Mouse (Mus musculus): ENCODE results near the gene Afap1. TPM values are rescaled to one million over a fixed set of nuclear protein-coding genes. Genes with fewer than 3 reads are reported as not detected.

Afap1 gene
- polyA plus RNA-seq (2012): 0.01 TPM in 2 replicates

GRCm38 (mm10) chr5:35893093-35893804 is at the start of gene Afap1:
Gene Afap1 (plus strand): TSS chr5:35893319.
- Histone ChIP-seq H3K9me3 (ENCODE audit: control insufficient read depth, low read length) (peaks cover 6% of the 10 kb centered on the region; the same call in 1 of the 2 replicates), H3K4me1 (ENCODE audit: control insufficient read depth) (peaks cover 9% of the 10 kb centered on the region), H3K36me3 (ENCODE audit: control insufficient read depth) (no peaks in the 10 kb centered on the region), H3K4me3 (replicated peaks) (peak within 1 kb of the TSS; percentile 49), H3K27me3 (ENCODE audit: control insufficient read depth) (peaks cover 32% of the 10 kb centered on the region)
- TF ChIP-seq TAL1 (IDR thresholded peaks at IDR 0.05; ENCODE audit: low read length) (no peak), GATA1 (IDR thresholded peaks at IDR 0.05; ENCODE audit: low read length) (no peak)

DNA sequence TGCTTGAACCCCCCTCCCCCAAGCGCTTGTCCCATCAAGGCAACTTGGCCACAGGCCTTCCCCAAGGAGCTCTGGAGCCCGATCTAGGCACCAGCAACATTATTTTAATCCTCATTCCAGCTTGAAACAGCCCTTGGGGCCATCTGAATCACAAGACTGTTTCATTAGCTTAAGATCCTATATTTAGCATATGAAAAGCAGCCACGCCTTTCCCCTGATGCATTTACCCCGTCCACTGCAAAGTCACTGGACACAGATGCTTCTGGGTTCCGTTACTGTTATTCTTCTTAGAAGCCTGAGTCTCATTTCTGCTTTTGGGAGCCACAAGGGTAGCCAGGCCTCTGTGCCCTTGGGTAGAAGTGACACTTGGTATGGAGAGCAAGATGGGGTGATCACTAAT is 41.6 kb upstream of the Afap1 start:
- no peak for TF ChIP-seq GATA1 (IDR thresholded peaks at IDR 0.05; ENCODE audit: low read length)
- no peak for TF ChIP-seq TAL1 (IDR thresholded peaks at IDR 0.05; ENCODE audit: low read length)
- no peaks in the 10 kb centered on the region for H3K27me3 ChIP-seq (ENCODE audit: control insufficient read depth)
- no peak overlapping the region for H3K4me3 ChIP-seq (replicated peaks)
- no peaks in the 10 kb centered on the region for H3K9me3 ChIP-seq (ENCODE audit: control insufficient read depth, low read length)
- no peaks in the 10 kb centered on the region for H3K4me1 ChIP-seq (ENCODE audit: control insufficient read depth)
- H3K36me3 ChIP-seq (ENCODE audit: control insufficient read depth): no peaks in the 10 kb centered on the region

- Histone ChIP-seq H3K4me1 (ENCODE audit: control insufficient read depth) (no peaks in the 10 kb centered on the region), H3K9me3 (ENCODE audit: control insufficient read depth, low read length) (no peaks in the 10 kb centered on the region), H3K36me3 (ENCODE audit: control insufficient read depth) (no peaks in the 10 kb centered on the region), H3K27me3 (ENCODE audit: control insufficient read depth) (no peaks in the 10 kb centered on the region), H3K4me3 (replicated peaks) (no peak overlapping the region)
- TF ChIP-seq TAL1 (IDR thresholded peaks at IDR 0.05; ENCODE audit: low read length): no peak
- TF ChIP-seq GATA1 (IDR thresholded peaks at IDR 0.05; ENCODE audit: low read length): no peak
Measured at GRCm38 (mm10) chr5:35853463-35853862, 39.7 kb upstream of the Afap1 start.

- H3K9me3 ChIP-seq (ENCODE audit: control insufficient read depth, low read length): no peaks in the 10 kb centered on the region
- H3K4me3 ChIP-seq (replicated peaks): no peak overlapping the region
- H3K4me1 ChIP-seq (ENCODE audit: control insufficient read depth): no peaks in the 10 kb centered on the region
- TF ChIP-seq GATA1 (IDR thresholded peaks at IDR 0.05; ENCODE audit: low read length): no peak
- no peak for TF ChIP-seq TAL1 (IDR thresholded peaks at IDR 0.05; ENCODE audit: low read length)
- no peaks in the 10 kb centered on the region for H3K36me3 ChIP-seq (ENCODE audit: control insufficient read depth)
- H3K27me3 ChIP-seq (ENCODE audit: control insufficient read depth): no peaks in the 10 kb centered on the region
Measured at GRCm38 (mm10) chr5:35856245-35856644, 36.9 kb upstream of the Afap1 start.

- Histone ChIP-seq H3K27me3 (ENCODE audit: control insufficient read depth) (no peaks in the 10 kb centered on the region), H3K4me3 (replicated peaks) (no peak overlapping the region), H3K36me3 (ENCODE audit: control insufficient read depth) (no peaks in the 10 kb centered on the region), H3K4me1 (ENCODE audit: control insufficient read depth) (no peaks in the 10 kb centered on the region), H3K9me3 (ENCODE audit: control insufficient read depth, low read length) (no peaks in the 10 kb centered on the region)
- TF ChIP-seq GATA1 (IDR thresholded peaks at IDR 0.05; ENCODE audit: low read length): no peak
- no peak for TF ChIP-seq TAL1 (IDR thresholded peaks at IDR 0.05; ENCODE audit: low read length)
Measured at GRCm38 (mm10) chr5:35858069-35858468, 35.0 kb upstream of the Afap1 start.

DNA sequence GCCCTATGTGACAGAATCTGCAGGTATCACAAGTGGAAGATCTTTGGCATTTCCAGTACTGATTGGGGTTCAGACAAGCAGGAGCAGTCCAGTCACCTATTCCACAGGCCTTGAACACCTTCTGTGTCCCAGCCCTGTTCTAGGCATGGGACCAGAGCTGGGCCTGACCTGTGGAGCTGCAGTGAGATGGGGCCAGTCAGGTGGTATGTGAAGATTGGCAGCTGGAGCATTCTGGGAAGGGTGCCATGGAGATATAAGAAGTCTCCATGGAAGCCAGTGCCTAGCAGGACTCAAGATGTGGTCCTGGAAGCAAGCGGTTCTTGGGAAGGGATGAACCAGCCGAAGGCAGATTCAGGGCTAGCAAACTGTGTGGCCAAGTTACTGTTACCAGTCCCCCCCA is 31.7 kb upstream of the Afap1 start:
- Histone ChIP-seq H3K36me3 (ENCODE audit: control insufficient read depth) (no peaks in the 10 kb centered on the region), H3K4me3 (replicated peaks) (no peak overlapping the region), H3K9me3 (ENCODE audit: control insufficient read depth, low read length) (no peaks in the 10 kb centered on the region), H3K4me1 (ENCODE audit: control insufficient read depth) (no peaks in the 10 kb centered on the region), H3K27me3 (ENCODE audit: control insufficient read depth) (no peaks in the 10 kb centered on the region)
- TF ChIP-seq GATA1 (IDR thresholded peaks at IDR 0.05; ENCODE audit: low read length) (no peak), TAL1 (IDR thresholded peaks at IDR 0.05; ENCODE audit: low read length) (no peak)

GRCm38 (mm10) chr5:35869973-35870372 is 23.1 kb upstream of the Afap1 start:
- Histone ChIP-seq H3K4me3 (replicated peaks) (no peak overlapping the region), H3K36me3 (ENCODE audit: control insufficient read depth) (no peaks in the 10 kb centered on the region), H3K4me1 (ENCODE audit: control insufficient read depth) (no peaks in the 10 kb centered on the region), H3K9me3 (ENCODE audit: control insufficient read depth, low read length) (no peaks in the 10 kb centered on the region), H3K27me3 (ENCODE audit: control insufficient read depth) (no peaks in the 10 kb centered on the region)
- TF ChIP-seq GATA1 (IDR thresholded peaks at IDR 0.05; ENCODE audit: low read length) (no peak), TAL1 (IDR thresholded peaks at IDR 0.05; ENCODE audit: low read length) (no peak)

- H3K36me3 ChIP-seq (ENCODE audit: control insufficient read depth): no peaks in the 10 kb centered on the region
- no peak overlapping the region for H3K4me3 ChIP-seq (replicated peaks)
- no peaks in the 10 kb centered on the region for H3K9me3 ChIP-seq (ENCODE audit: control insufficient read depth, low read length)
- no peaks in the 10 kb centered on the region for H3K27me3 ChIP-seq (ENCODE audit: control insufficient read depth)
- TF ChIP-seq GATA1 (IDR thresholded peaks at IDR 0.05; ENCODE audit: low read length) (no peak), TAL1 (IDR thresholded peaks at IDR 0.05; ENCODE audit: low read length) (no peak)
- no peaks in the 10 kb centered on the region for H3K4me1 ChIP-seq (ENCODE audit: control insufficient read depth)
Measured at GRCm38 (mm10) chr5:35870408-35871012, 22.6 kb upstream of the Afap1 start.

GRCm38 (mm10) chr5:35873382-35873781 is 19.7 kb upstream of the Afap1 start:
- H3K4me3 ChIP-seq (replicated peaks): no peak overlapping the region
- no peaks in the 10 kb centered on the region for H3K36me3 ChIP-seq (ENCODE audit: control insufficient read depth)
- H3K4me1 ChIP-seq (ENCODE audit: control insufficient read depth): no peaks in the 10 kb centered on the region
- no peaks in the 10 kb centered on the region for H3K27me3 ChIP-seq (ENCODE audit: control insufficient read depth)
- TF ChIP-seq GATA1 (IDR thresholded peaks at IDR 0.05; ENCODE audit: low read length) (no peak), TAL1 (IDR thresholded peaks at IDR 0.05; ENCODE audit: low read length) (no peak)
- H3K9me3 ChIP-seq (ENCODE audit: control insufficient read depth, low read length): no peaks in the 10 kb centered on the region

Measured in erythroblast, embryonic 14.5 days (primary cell).